Mouse (Mus musculus): ENCODE measurements around the gene D930007J09Rik.

The D930007J09Rik gene

GRCm38 (mm10) chr13:32819241-32819640 is 16.6 kb upstream of the D930007J09Rik start:
- no peak for DNase-seq

DNA sequence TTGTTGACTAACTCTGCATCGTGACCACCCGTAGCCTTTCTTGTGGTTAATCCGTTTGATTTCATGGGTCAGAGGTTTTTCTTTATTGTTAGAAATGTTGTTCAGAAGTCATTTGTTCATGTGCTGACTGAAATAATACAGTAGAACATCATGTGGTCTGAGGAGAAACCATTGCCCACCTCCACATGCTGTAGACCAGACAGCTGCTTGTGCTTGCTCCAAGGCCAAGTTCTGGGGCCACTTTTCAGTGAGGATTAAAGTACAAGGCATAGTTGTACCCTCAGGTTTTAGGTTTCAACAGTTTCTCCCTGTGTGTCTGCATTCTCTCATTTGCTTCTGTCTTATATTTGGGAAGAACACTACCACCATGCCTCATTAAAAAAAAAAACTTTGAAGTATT is 5.0 kb upstream of the D930007J09Rik start:
- peak; percentile 4 for DNase-seq

GRCm38 (mm10) chr13:32806820-32807219 is 4.2 kb upstream of the D930007J09Rik start:
- peak; percentile 88 for DNase-seq

DNA sequence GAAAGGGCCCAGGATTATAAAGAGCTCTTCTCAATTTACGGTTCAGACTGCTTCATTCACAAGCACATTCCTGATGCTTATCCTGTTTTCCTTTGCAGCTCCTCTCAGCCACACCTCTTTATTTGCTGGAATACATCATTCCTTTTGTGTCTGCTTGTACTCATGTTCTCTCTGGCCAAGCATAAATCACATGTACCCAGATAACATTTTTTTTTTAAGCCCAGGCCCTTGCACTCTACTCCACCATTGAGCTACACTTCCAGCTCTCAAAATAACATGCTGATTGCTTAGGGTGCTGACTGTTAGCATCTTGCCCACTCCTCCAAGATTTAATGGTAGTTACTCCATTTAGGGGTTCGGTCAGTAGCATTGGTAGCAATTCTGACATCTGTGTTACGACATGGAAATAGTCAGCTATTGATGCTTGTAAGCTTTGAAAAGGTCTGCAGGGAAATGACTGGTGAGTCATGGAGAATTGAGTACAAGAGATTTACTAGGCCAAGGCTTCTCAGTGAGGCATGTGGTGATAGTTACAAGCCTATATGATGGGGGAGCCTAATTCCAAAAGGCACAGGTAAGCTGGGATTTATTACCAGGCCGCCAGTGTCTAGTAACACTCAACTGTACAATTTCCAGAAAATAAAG is 1.2 kb upstream of the D930007J09Rik start:
- no peak for DNase-seq

- peak; percentile 100 for DNase-seq
Measured at GRCm38 (mm10) chr13:32801693-32802221, 892 bp downstream of the D930007J09Rik start, which contains the start of gene Wrnip1. Wrnip1 (plus strand) TSS chr13:32802038.

- DNase-seq = peak; percentile 6
Measured at GRCm38 (mm10) chr13:32800859-32801258, 1.8 kb downstream of the D930007J09Rik start.

- peak; percentile 15 for DNase-seq
Measured at GRCm38 (mm10) chr13:32799131-32799530, 3.5 kb downstream of the D930007J09Rik start.

DNA sequence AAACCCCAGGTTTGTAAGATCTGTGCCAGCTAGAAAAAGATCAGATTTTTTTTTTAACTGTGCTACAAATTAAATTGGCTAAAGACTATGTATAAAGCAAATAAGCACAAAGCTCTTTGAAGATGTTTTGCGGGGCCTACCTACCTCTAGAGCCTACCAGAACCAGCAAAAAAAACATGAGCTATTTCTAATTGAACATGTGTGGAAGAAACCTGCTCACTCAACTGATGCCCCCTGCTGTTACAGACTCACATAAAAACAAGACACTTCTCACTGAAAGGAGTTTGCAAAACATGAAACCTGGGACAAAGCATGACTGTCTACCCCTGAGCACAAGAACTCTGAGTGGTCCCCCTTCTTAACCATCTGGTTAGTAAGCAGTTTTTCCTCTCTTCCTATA is 5.6 kb downstream of the D930007J09Rik start:
- DNase-seq = peak; percentile 3

- DNase-seq = no peak
Measured at GRCm38 (mm10) chr13:32795166-32795565, 7.5 kb downstream of the D930007J09Rik start.

- DNase-seq = no peak
Measured at GRCm38 (mm10) chr13:32794619-32795018, 8.0 kb downstream of the D930007J09Rik start.

- no peak for DNase-seq
Measured at GRCm38 (mm10) chr13:32789781-32790180, 12.9 kb downstream of the D930007J09Rik start.

GRCm38 (mm10) chr13:32787584-32787983 is 15.1 kb downstream of the D930007J09Rik start:
- no peak for DNase-seq

GRCm38 (mm10) chr13:32783816-32784215 is 18.8 kb downstream of the D930007J09Rik start, which contains the start of gene Mylk4:
Mylk4 (minus strand) TSS chr13:32783954.
- DNase-seq = no peak

DNA sequence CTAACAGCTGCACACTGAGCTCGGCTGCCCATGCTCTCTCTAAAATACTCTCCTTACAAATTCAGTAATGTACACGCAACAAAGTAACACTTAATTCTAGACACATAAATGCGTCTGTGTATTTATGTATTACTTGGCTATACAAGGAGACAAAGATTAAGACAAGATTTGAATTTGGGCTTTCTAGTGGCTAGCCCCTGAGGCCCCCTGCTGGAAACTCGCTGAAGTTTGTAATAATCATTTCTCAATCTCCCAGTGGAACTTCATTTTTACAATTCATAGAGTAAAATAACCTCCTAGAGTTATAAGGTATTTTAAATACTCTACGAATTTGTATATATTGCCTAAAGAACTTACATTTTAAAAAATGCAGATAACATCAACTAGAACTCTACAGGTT is 19.6 kb downstream of the D930007J09Rik start:
- DNase-seq = no peak

- DNase-seq = no peak
Measured at GRCm38 (mm10) chr13:32778861-32779260, 23.8 kb downstream of the D930007J09Rik start.

DNA sequence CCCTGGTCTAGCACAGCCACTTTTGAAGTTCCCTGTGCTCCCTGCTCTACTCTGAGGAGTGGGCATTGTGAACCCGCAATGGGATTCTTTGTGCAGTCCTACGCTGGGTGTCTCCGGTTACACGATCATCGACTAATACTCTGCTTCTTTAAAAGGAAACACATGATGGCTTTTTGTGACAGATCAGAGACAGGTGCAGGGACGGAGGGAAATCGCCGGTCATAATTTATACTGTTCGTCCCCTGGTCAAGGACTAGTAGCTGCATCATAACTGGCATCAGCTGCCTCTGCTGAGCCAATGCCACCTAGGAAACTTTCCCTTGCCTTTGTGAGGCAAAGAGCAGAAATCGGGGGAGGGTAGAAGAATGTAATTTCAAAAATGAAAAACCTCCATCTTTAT is 26.3 kb downstream of the D930007J09Rik start:
- no peak for DNase-seq

DNA sequence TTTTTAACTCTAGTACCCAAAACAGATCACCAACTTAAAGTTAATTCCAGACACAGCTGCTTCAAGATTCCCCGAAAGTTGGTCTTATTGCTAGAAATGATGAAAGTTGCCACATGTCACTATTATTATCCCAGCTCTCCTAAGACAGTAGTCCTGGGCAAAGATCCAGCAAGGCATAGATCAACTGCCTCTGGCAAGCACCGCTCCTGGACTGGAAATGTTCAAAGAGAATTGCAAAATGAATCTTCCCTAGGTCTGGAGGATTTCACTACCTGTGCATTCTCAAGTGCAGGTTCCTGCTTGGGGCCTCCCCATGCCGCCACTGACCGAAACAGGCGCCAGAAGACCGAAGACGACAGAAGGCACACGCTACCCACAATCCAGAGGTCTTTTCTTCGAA is 26.8 kb downstream of the D930007J09Rik start:
- no peak for DNase-seq

DNA sequence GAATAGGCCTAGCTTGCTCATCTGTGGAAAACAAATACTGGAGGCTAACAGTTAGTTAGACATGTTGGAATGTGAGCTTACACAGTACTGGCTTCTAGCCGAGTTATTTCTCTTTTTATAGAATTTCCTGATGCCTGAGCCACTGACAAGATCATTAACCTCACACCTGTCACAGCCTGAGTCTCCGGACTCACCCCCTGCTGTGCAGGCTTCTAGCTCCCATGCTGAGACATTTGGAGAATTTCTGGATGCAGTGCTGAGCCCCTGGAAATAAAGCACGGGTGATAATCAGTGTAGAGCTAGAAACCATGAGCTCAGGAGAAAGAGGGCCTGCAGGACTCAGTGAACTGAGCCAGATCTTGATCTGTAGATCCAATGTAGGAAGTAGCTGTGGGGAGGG is 32.7 kb downstream of the D930007J09Rik start:
- peak; percentile 23 for DNase-seq

GRCm38 (mm10) chr13:32768104-32768503 is 34.5 kb downstream of the D930007J09Rik start:
- DNase-seq = peak; percentile 49

DNA sequence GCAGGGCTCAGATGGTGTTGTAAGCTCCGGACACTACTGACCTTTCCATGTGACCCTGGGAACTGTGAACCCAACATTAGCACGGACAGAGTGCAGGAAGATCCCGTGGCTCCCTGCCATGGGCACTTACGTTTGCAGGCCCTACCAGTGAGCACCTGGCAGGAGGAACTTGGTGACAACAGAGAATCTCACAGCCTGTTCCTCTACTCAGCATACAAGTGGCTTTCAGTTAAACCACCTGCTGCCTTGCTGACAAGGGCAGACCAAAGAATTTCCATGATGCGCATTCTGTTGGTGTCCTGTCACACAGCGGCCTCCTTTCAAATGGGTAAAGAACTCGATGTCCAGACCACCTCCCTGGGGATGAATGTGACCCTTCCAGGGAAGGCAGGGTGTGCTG is 38.2 kb downstream of the D930007J09Rik start:
- DNase-seq = no peak

DNA sequence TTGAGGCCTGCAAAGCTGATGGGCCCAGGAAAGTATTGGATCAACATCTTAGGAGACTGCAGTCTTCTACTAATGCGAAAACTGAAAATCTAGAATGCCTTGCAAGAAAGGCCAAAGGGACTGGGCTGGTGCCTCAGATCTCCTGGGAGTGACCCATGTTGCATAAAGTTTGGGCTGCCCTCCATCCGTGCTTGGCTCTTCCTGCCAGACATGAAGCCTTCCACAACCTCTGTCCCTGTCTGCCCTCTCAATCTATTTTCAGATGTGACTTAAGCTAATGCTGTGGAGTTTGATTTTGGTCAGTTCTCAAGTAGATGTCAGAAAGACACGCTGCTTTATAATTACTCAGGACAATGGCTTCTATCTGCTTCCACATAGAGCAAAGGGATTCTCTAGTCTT is 39.5 kb downstream of the D930007J09Rik start:
- no peak for DNase-seq

DNA sequence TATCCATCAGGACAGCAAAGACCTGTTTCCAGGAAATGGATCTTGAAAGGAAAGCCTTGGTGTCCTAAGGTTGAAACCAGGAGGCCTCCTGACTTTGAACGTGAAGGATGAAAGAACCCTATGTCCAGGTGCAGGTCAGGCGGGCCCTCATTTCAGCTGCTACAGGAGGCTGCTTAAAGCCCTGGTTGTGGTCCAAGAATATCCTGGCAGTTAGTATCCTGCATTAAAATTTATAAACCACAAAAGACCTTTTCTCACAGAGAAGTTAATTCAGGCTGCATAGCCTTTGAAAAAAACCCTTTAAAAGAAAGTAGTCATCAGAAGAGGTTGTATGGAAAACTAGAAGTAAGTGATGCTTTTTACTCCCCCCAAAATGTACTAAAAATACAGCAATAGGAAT is 41.9 kb downstream of the D930007J09Rik start:
- no peak for DNase-seq

DNA sequence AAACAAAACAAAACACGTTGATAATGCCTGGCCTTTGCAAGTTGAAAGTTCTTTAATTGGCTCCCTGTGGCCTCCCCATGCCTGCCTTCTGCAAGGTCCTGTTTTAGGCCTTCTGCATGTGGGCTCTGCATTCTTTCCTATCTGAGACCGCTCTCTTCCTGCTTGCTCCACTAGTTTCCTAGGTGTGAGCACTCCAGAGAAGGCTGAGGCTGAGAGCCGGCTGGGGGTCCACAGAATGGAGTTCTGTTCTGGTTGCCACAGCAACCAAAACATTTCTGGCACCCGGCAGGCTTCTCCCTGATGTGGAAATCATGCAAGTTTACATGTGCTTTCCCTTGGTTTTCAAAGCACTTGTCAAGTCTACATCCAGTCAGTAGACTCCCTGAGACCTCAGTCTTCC is 43.6 kb downstream of the D930007J09Rik start:
- DNase-seq = peak; percentile 4

Data from retina, postnatal 1 day (tissue).